Mouse (Mus musculus) CH12.LX (cell line): Measurements from ENCODE around the gene Polr2b. TPM values are rescaled to one million over a fixed set of nuclear protein-coding genes. Genes with fewer than 3 reads are reported as not detected.

Source experiments
- DNase-seq: peaks from one replicate; pipeline ENCODE4 v3.0.0-alpha.2; 2013; ENCODE audit errors: extremely low read depth
- H3K27ac ChIP-seq: 2 replicates; pipeline ENCODE4 v1.5.1; 2012; ENCODE audit warnings: low read depth, mild to moderate bottlenecking, control low read depth, moderate library complexity; ENCODE audit not compliant: insufficient read depth
- H3K27me3 ChIP-seq: replicated peaks from 2 replicates; pipeline ENCODE3; 2012; ENCODE audit warnings: inconsistent platforms
- H3K36me3 ChIP-seq, 2 experiments: replicated peaks in 1 of 2; 2 replicates each; pipeline versions ENCODE3 to v1.6.1; 2012; ENCODE audit warnings: inconsistent platforms in 1 of 2, low read length in 1 of 2, mild to moderate bottlenecking in 1 of 2, mixed read lengths in 1 of 2, moderate library complexity in 1 of 2; ENCODE audit not compliant: control insufficient read depth in 1 of 2, insufficient read depth in 1 of 2
- H3K4me1 ChIP-seq, 2 experiments: 2 replicates each; pipeline ENCODE4 v1.6.1; 2012; ENCODE audit warnings: inconsistent platforms in 1 of 2, moderate library complexity in 1 of 2; ENCODE audit not compliant: insufficient read depth in 2 of 2, control insufficient read depth in 1 of 2
- H3K4me2 ChIP-seq: 2 replicates; pipeline ENCODE4 v1.6.1; 2012; ENCODE audit warnings: low read depth, mild to moderate bottlenecking, control low read depth; ENCODE audit not compliant: poor library complexity, insufficient read depth, severe bottlenecking
- H3K4me3 ChIP-seq, 3 experiments: fragments of 150-350 bp in 1 of 3; sonication (generic) in 1 of 3; replicated peaks in 1 of 3; 2 replicates each; pipeline versions ENCODE3 to v1.5.1; 2011 to 2012; ENCODE audit warnings: low read depth in 2 of 3, low read length in 2 of 3, mild to moderate bottlenecking in 2 of 3, moderate library complexity in 2 of 3, control low read depth in 1 of 3, improper control_type of control experiment in 1 of 3, inconsistent platforms in 1 of 3, mixed read lengths in 1 of 3; ENCODE audit not compliant: poor library complexity in 1 of 3
- H3K79me2 ChIP-seq: replicated peaks from 2 replicates; pipeline ENCODE4 v1.6.1; 2012; ENCODE audit warnings: mild to moderate bottlenecking, moderate library complexity; ENCODE audit not compliant: control insufficient read depth, poor library complexity, insufficient read depth, severe bottlenecking; ENCODE audit errors: extremely low read depth
- H3K9ac ChIP-seq: 2 replicates; pipeline ENCODE4 v1.6.1; 2012; ENCODE audit warnings: low read depth, mild to moderate bottlenecking, control low read depth, moderate library complexity; ENCODE audit not compliant: insufficient read depth
- H3K9me3 ChIP-seq: replicated peaks from 2 replicates; pipeline ENCODE3; 2012; ENCODE audit warnings: low read length, inconsistent platforms, mixed read lengths
- BHLHE40 ChIP-seq: IDR thresholded peaks from 2 replicates; pipeline ENCODE4 v1.6.1; 2011; ENCODE audit warnings: mild to moderate bottlenecking, low read depth, low read length, improper control_type of control experiment
- CHD1 ChIP-seq: IDR thresholded peaks from 2 replicates; pipeline ENCODE4 v1.6.1; 2012; ENCODE audit warnings: low read depth, low read length, improper control_type of control experiment, inconsistent platforms
- CHD2 ChIP-seq: IDR thresholded peaks from 2 replicates; pipeline ENCODE4 v1.6.1; 2011; ENCODE audit warnings: low read length, improper control_type of control experiment
- CTCF ChIP-seq, 2 experiments: IDR thresholded peaks in 1 of 2; conservative IDR thresholded peaks in 1 of 2; 2 replicates each; pipeline ENCODE4 v1.5.1; 2011 to 2012; ENCODE audit warnings: low read depth in 2 of 2, low read length in 2 of 2, improper control_type of control experiment in 1 of 2, inconsistent platforms in 1 of 2, mild to moderate bottlenecking in 1 of 2, moderate library complexity in 1 of 2
- E2F4 ChIP-seq: IDR thresholded peaks from 2 replicates; pipeline ENCODE4 v1.6.1; 2011; ENCODE audit warnings: low read depth, low read length, improper control_type of control experiment; ENCODE audit not compliant: insufficient replicate concordance
- ELF1 ChIP-seq: IDR thresholded peaks from 2 replicates; pipeline ENCODE4 v1.6.1; 2014; ENCODE audit warnings: low read depth, mild to moderate bottlenecking, inconsistent platforms, low read length, improper control_type of control experiment
- EP300 ChIP-seq: IDR thresholded peaks from 2 replicates; pipeline ENCODE4 v1.6.1; 2011; ENCODE audit warnings: low read length, improper control_type of control experiment
- ETS1 ChIP-seq: conservative IDR thresholded peaks from 2 replicates; pipeline ENCODE4 v1.6.1; 2012; ENCODE audit warnings: low read depth, mild to moderate bottlenecking, inconsistent platforms, low read length, improper control_type of control experiment, moderate library complexity
- GABPA ChIP-seq: IDR thresholded peaks from 2 replicates; pipeline ENCODE4 v1.6.1; 2012; ENCODE audit warnings: low read depth, low read length, improper control_type of control experiment, inconsistent platforms; ENCODE audit not compliant: insufficient replicate concordance
- HCFC1 ChIP-seq: IDR thresholded peaks from 2 replicates; pipeline ENCODE4 v1.6.1; 2012; ENCODE audit warnings: low read depth, mild to moderate bottlenecking, inconsistent platforms, low read length, improper control_type of control experiment
- IRF4 ChIP-seq: IDR thresholded peaks from 2 replicates; pipeline ENCODE4 v1.6.1; 2014; ENCODE audit warnings: low read depth, mild to moderate bottlenecking, inconsistent platforms, low read length, improper control_type of control experiment
- JUN ChIP-seq: IDR thresholded peaks from 2 replicates; pipeline ENCODE4 v1.6.1; 2011; ENCODE audit warnings: low read depth, mild to moderate bottlenecking, low read length, improper control_type of control experiment, moderate library complexity; ENCODE audit not compliant: insufficient read depth
- JUND ChIP-seq: conservative IDR thresholded peaks from 2 replicates; pipeline ENCODE4 v1.6.1; 2011; ENCODE audit warnings: low read depth, low read length, improper control_type of control experiment
- KAT2A ChIP-seq: IDR thresholded peaks from 2 replicates; pipeline ENCODE4 v1.6.1; 2012; ENCODE audit warnings: low read length, improper control_type of control experiment, inconsistent platforms; ENCODE audit not compliant: insufficient replicate concordance
- MAFK ChIP-seq: IDR thresholded peaks from 2 replicates; pipeline ENCODE4 v1.6.1; 2011; ENCODE audit warnings: low read length, improper control_type of control experiment; ENCODE audit not compliant: insufficient replicate concordance
- MAX ChIP-seq: IDR thresholded peaks from 2 replicates; pipeline ENCODE4 v1.6.1; 2011; ENCODE audit warnings: low read length, improper control_type of control experiment
- MAZ ChIP-seq: IDR thresholded peaks from 2 replicates; pipeline ENCODE4 v1.6.1; 2012; ENCODE audit warnings: low read depth, mild to moderate bottlenecking, inconsistent platforms, low read length, improper control_type of control experiment, moderate library complexity
- MEF2A ChIP-seq: IDR thresholded peaks from 2 replicates; pipeline ENCODE4 v1.6.1; 2014; ENCODE audit warnings: low read depth, mild to moderate bottlenecking, inconsistent platforms, low read length, improper control_type of control experiment, borderline replicate concordance
- MXI1 ChIP-seq: IDR thresholded peaks from 2 replicates; pipeline ENCODE4 v1.6.1; 2011; ENCODE audit warnings: mild to moderate bottlenecking, low read depth, low read length, improper control_type of control experiment
- MYC ChIP-seq: IDR thresholded peaks from 2 replicates; pipeline ENCODE4 v1.6.1; 2011; ENCODE audit warnings: low read depth, mild to moderate bottlenecking, improper control_type of control experiment, low read length
- NELFE ChIP-seq: IDR thresholded peaks from 2 replicates; pipeline ENCODE4 v1.6.1; 2011; ENCODE audit warnings: low read depth, low read length, improper control_type of control experiment
- NRF1 ChIP-seq: IDR thresholded peaks from 2 replicates; pipeline ENCODE4 v1.6.1; 2014; ENCODE audit warnings: low read depth, mild to moderate bottlenecking, inconsistent platforms, low read length, improper control_type of control experiment, moderate library complexity
- PAX5 ChIP-seq: IDR thresholded peaks from 2 replicates; pipeline ENCODE4 v1.6.1; 2012; ENCODE audit warnings: low read length, inconsistent platforms, mixed read lengths
- POLR2A ChIP-seq: IDR thresholded peaks from 2 replicates; pipeline ENCODE4 v1.6.1; 2011; ENCODE audit warnings: low read depth, mild to moderate bottlenecking, improper control_type of control experiment, low read length
- POLR2AphosphoS2 ChIP-seq: IDR thresholded peaks from 2 replicates; pipeline ENCODE4 v1.6.1; 2011; ENCODE audit warnings: low read depth, low read length, improper control_type of control experiment
- RAD21 ChIP-seq: IDR thresholded peaks from 2 replicates; pipeline ENCODE4 v1.6.1; 2011; ENCODE audit warnings: low read depth, mild to moderate bottlenecking, low read length, improper control_type of control experiment, moderate library complexity
- RCOR1 ChIP-seq: conservative IDR thresholded peaks from 2 replicates; pipeline ENCODE4 v1.6.1; 2012; ENCODE audit warnings: low read depth, mild to moderate bottlenecking, inconsistent platforms, low read length, improper control_type of control experiment
- SIN3A ChIP-seq: IDR thresholded peaks from 2 replicates; pipeline ENCODE4 v1.6.1; 2012; ENCODE audit warnings: low read length, improper control_type of control experiment, inconsistent platforms
- SMC3 ChIP-seq: IDR thresholded peaks from 2 replicates; pipeline ENCODE4 v1.6.1; 2011; ENCODE audit warnings: low read depth, low read length, improper control_type of control experiment
- TBP ChIP-seq: conservative IDR thresholded peaks from 2 replicates; pipeline ENCODE4 v1.6.1; 2011; ENCODE audit warnings: low read depth, low read length, improper control_type of control experiment
- TCF12 ChIP-seq: IDR thresholded peaks from 2 replicates; pipeline ENCODE4 v1.6.1; 2014; ENCODE audit warnings: low read depth, mild to moderate bottlenecking, inconsistent platforms, low read length, improper control_type of control experiment
- UBTF ChIP-seq: IDR thresholded peaks from 2 replicates; pipeline ENCODE4 v1.6.1; 2012; ENCODE audit warnings: low read depth, mild to moderate bottlenecking, inconsistent platforms, low read length, improper control_type of control experiment, moderate library complexity
- USF1 ChIP-seq: IDR thresholded peaks from 2 replicates; pipeline ENCODE4 v1.6.1; 2014; ENCODE audit warnings: low read depth, mild to moderate bottlenecking, inconsistent platforms, low read length, improper control_type of control experiment
- USF2 ChIP-seq: conservative IDR thresholded peaks from 2 replicates; pipeline ENCODE4 v1.6.1; 2011; ENCODE audit warnings: low read depth, low read length, improper control_type of control experiment
- ZC3H11A ChIP-seq: IDR thresholded peaks from 2 replicates; pipeline ENCODE4 v1.6.1; 2012; ENCODE audit warnings: low read depth, mild to moderate bottlenecking, inconsistent platforms, low read length, improper control_type of control experiment
- ZKSCAN1 ChIP-seq: IDR thresholded peaks from 2 replicates; pipeline ENCODE4 v1.6.1; 2012; ENCODE audit warnings: low read depth, inconsistent platforms, low read length, improper control_type of control experiment, borderline replicate concordance
- ZMIZ1 ChIP-seq: IDR thresholded peaks from 2 replicates; pipeline ENCODE4 v1.6.1; 2012; ENCODE audit warnings: low read depth, mild to moderate bottlenecking, inconsistent platforms, low read length, improper control_type of control experiment
- ZNF384 ChIP-seq: IDR thresholded peaks from 2 replicates; pipeline ENCODE4 v1.6.1; 2012; ENCODE audit warnings: low read depth, low read length, improper control_type of control experiment, inconsistent platforms
- dilution Hi-C: fragments of 300-500 bp; cut with MboI; formaldehyde crosslinking; loops from 2 replicates; pipeline ENCODE4 v1.14.3; 2020; ENCODE audit warnings: low sequenced_read_pairs; ENCODE audit not compliant: extremely low pct_unique_long_range_greater_than_20kb, extremely low pct_ligation_motif_present
- in situ Hi-C: fragments of 300-500 bp; cut with MboI; formaldehyde crosslinking; loops from 3 replicates; pipeline ENCODE4 v1.14.3; 2019; ENCODE audit warnings: low sequenced_read_pairs, low pct_ligation_motif_present, low pct_unique_long_range_greater_than_20kb, mixed read lengths
- polyA plus RNA-seq: library from polyadenylated mRNA; unstranded; fragments of >175 nt; gene quantifications from 2 replicates; pipeline ENCODE4 v1.2.1, GENCODE M21; 2012; ENCODE audit warnings: low read depth; ENCODE audit not compliant: insufficient read length
- total RNA-seq, 2 experiments: library from RNA; depleted of rRNA; stranded (reverse); fragments of 300-350 nt in 1 of 2; fragments of >200 nt in 1 of 2; gene quantifications; 2 replicates each; pipeline ENCODE4 v1.2.3; 2012 to 2014

The Polr2b gene
- total RNA-seq (2012; rRNA removed) (133 and 140 TPM in 2 replicates), total RNA-seq (2014; rRNA removed) (119 and 129 TPM in 2 replicates), polyA plus RNA-seq (78.0 and 88.0 TPM in 2 replicates)

- dilution Hi-C loops (no loop called here), in situ Hi-C loops (no loop called here)
- peak within 1 kb of the TSS; percentile 66 for H3K27ac ChIP-seq
- H3K9ac ChIP-seq, result peak within 1 kb of the TSS; percentile 91
- no peaks in the 10 kb centered on the region for H3K27me3 ChIP-seq
- peaks cover 72% of the 10 kb centered on the region for H3K79me2 ChIP-seq
- H3K9me3 ChIP-seq, result no peaks in the 10 kb centered on the region
- H3K4me1 ChIP-seq, result peaks cover 7 to 40% of the 10 kb centered on the region in 2 experiments
- no peak for TF ChIP-seq ZKSCAN1
- TF ChIP-seq SIN3A, result peak; percentile 91; the same call in 1 of the 2 replicates
- TF ChIP-seq POLR2AphosphoS2, result no peak
- peak; percentile 98 for TF ChIP-seq MXI1
- no peak for TF ChIP-seq GABPA
- peak; percentile 62; the same call in 1 of the 2 replicates for TF ChIP-seq ELF1
- TF ChIP-seq ZC3H11A, result no peak
- TF ChIP-seq ZMIZ1, result peak; percentile 58; the same call in 1 of the 2 replicates
- TF ChIP-seq JUND, result no peak
- TF ChIP-seq USF1, result no peak; the same call in 1 of the 2 replicates
- TF ChIP-seq NRF1, result peak; percentile 86
- TF ChIP-seq POLR2A, result peak; percentile 97
- peak; percentile 89 for TF ChIP-seq MYC
- no peak for TF ChIP-seq SMC3
- TF ChIP-seq KAT2A, result no peak
- peak; percentile 50 for TF ChIP-seq BHLHE40
- TF ChIP-seq EP300, result no peak
- TF ChIP-seq USF2, result no peak
- no peak for TF ChIP-seq RAD21
- TF ChIP-seq UBTF, result 0 out of 2 replicates have a peak, but pooled peaks have one; percentile 34
- TF ChIP-seq CHD2, result peak; percentile 99
- peak; percentile 87 for TF ChIP-seq TBP
- no peak for TF ChIP-seq PAX5
- TF ChIP-seq RCOR1, result no peak
- peak; percentile 79 for TF ChIP-seq NELFE
- no peak for TF ChIP-seq CHD1
- peak; percentile 56; the same call in 1 of the 2 replicates for TF ChIP-seq MEF2A
- no peak for TF ChIP-seq JUN
- no peak for TF ChIP-seq MAFK
- no peak for TF ChIP-seq ETS1
- no peak for TF ChIP-seq ZNF384
- 0 out of 2 replicates have a peak, but pooled peaks have one; percentile 10 for TF ChIP-seq IRF4
- peak; percentile 72 for TF ChIP-seq HCFC1
- no peak for TF ChIP-seq MAZ
- TF ChIP-seq MAX, result peak; percentile 89
- TF ChIP-seq TCF12, result peak; percentile 53; the same call in 1 of the 2 replicates
- no peak for TF ChIP-seq CTCF (conservative IDR thresholded peaks at IDR 0.05 in 1 of 2, IDR thresholded peaks at IDR 0.05 in 1 of 2; ENCODE audit: low read depth in 2 of 2, low read length in 2 of 2)
- no peak; the same call in 1 of the 2 replicates for TF ChIP-seq E2F4
- H3K4me3 ChIP-seq, result peak within 1 kb of the TSS; percentile 95 to 96 (median 96)
- H3K36me3 ChIP-seq, result peaks cover 28 to 53% of the 10 kb centered on the region in 2 experiments
- H3K4me2 ChIP-seq, result peak within 1 kb of the TSS; percentile 88
- DNase-seq, result peak; percentile 98
Observed at GRCm38 (mm10) chr5:77309924-77310772, at the start of gene Polr2b, which contains the start of gene Noa1. Gene Polr2b, plus strand, starts transcription at chr5:77310147. Gene Noa1, minus strand, starts transcription at chr5:77310084.
